Mouse (Mus musculus): Measurements from ENCODE around the gene Esm1.
A peak's percentile ranks its signal among the peaks of the same experiment; 100 is the strongest.

The Esm1 gene

GRCm38 (mm10) chr13:113209624-113210023, at the start of gene Esm1:
Gene Esm1 (plus strand): TSS chr13:113209659.
- no peak for DNase-seq (ENCODE audit: low spot score in 2 of 2)

DNA sequence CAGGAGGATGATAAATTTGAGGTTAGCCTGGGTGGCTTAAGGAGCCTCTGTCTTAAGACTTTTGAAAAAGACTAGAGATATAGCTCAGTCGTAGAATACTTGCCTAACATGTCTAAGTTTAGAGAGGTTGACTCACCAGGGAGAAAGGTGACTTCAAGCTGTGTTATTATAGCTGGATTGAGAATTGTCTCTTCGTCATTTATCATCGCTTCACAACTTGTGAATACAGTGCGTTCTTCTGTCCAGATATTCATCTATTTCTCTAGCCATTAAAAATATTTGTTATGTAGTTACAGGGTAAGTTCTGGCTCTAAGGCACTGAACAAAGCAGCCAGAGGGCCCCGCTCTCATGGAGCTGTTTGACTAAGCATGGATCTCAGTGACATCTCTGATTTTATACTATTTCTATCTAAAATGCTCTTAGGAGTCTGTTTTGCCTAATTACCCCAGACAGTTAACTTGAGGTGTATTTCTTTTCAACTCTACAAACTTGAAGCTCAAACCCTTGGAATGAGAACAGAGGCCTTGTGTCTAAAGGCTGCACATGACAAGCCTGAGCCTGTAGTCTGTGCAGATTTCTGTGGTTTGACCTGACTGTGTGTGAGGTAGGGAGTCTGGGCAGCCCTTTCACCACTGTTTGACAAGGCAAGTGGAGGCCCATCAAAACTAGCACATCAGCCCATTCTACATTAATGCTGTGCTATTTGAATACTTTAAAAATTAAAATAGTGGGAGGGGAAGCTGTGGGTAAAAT, 45.0 kb upstream of the Esm1 start:
- no peak for DNase-seq (ENCODE audit: low spot score in 2 of 2)

GRCm38 (mm10) chr13:113168018-113168534, 41.4 kb upstream of the Esm1 start:
- no peak for DNase-seq (ENCODE audit: low spot score in 2 of 2)

- DNase-seq (ENCODE audit: low spot score in 2 of 2), result no peak
Measured at GRCm38 (mm10) chr13:113170256-113170655, 39.2 kb upstream of the Esm1 start.

DNA sequence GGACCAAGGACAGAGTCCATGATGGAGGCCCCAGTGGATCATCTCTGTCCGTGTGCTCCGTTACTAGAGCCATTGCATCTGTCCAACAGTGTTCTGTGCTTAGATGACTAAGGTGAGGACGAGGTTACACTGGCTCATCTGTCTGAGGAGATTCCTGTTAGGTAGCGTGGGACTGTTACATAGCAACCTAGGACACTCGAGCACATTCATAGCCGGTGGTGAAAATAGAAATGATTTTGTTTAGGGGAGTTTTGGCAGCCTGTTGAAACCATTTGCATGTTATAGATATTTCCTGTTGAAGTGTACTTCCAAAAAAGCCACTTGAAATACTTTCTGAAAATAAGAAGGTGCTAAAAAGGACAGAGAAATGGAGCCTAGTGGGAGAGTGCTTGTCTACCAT, 35.3 kb upstream of the Esm1 start:
- no peak for DNase-seq (ENCODE audit: low spot score in 2 of 2)

DNA sequence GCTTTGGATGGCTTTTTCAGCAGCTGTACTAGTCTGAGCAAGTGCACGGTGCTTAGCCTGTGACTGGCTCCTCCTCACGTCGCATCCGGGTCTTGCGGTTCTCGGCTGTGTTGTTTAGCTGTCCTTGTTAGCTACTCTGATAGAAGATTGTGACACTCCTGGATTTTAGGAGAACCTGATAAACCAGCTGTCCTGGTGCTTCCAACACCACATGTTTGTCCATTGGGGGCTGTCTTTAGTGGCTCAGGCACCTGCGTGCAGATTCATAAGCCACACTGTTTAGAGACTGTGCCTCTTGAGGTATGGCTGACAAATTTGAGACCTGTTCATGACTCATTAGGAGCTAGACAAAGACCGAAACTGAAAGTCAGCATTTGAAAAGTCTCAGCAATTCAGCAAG, 26.1 kb upstream of the Esm1 start:
- DNase-seq (ENCODE audit: low spot score in 2 of 2), result no peak

DNA sequence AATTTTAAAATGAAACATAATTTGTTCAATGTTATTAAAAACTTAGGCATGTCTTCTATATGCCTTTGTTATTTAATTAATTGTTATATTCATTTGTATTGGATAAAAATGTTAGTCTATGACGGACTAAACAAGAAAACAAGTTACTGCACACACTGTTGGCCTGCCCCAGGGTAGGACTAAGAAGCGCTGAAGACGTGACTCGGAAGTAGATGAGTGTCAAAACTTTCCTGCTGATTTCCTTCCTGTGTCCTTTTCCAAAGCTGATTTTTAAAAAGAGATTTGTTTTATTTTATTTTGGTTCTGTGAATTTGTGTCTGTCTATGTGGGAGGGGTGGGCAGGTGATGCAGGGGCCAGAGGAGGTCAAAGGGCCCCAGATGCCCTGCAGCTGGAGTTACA, 25.7 kb upstream of the Esm1 start:
- no peak for DNase-seq (ENCODE audit: low spot score in 2 of 2)

DNA sequence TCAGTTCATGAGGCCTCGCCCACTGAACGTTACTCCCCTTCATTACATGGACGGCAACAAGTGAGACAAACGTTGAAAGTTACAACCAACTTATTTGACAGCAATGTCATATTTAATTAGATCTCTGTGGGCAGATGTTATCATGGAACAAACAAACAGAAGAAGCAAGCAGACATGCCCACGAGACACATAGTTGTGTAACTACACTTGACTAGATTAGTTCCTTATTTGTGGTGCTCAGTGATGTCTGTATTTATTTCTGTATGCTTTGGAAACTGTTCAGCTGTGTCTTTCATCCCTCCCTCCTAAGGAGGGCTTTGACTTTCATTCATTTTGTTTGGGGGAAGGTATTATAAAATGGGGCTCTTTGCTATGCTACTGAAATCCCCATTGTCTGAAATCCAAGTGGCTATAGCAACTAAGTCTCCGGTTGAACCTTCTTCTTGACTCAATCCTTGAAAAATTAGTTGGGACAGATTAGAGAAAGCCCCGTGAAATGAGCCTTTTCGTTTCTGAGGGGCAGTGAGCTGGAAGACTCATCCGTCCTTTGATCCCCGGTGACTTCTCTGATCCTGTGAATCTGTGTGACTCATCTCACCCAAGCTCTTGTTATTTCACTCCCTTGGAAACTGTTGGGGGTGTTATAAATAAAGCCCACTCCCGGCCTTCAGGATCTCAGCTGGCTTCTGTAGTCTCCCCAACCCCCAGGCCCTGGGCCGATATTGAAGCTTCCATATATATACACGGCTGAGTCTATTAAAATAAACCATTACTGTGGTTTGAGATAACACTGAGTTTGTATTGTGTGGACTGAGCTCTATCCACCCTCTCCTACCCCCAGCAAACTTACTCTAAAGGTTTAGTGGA, 12.4 kb upstream of the Esm1 start:
- no peak for DNase-seq (ENCODE audit: low spot score in 2 of 2)

- DNase-seq (ENCODE audit: low spot score in 2 of 2), result no peak
Measured at GRCm38 (mm10) chr13:113197872-113198502, 11.5 kb upstream of the Esm1 start.

GRCm38 (mm10) chr13:113199331-113199730, 10.1 kb upstream of the Esm1 start:
- DNase-seq (ENCODE audit: low spot score in 2 of 2), result no peak

- DNase-seq (ENCODE audit: low spot score in 2 of 2), result no peak
Measured at GRCm38 (mm10) chr13:113200726-113201125, 8.7 kb upstream of the Esm1 start.

- DNase-seq (ENCODE audit: low spot score in 2 of 2), result no peak
Measured at GRCm38 (mm10) chr13:113201631-113202030, 7.8 kb upstream of the Esm1 start.

DNA sequence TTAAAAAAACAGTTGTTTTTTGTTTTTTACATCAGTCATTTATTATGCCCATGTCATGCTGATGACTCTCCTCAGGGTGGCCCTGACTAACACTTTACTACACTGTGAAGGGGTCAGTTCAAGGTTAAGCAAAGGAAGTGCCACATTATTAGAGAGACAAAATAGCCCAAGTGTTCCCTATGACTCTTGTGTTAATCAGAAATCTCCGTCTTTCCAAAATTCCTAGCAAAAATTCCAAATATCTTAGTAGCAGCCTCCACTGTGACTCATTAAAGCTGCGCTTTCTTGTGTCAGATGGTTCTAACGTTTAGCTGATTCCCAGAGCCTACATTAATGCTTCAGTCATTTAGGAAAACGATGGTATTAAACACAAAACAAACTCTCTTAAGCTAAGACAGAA, 7.3 kb upstream of the Esm1 start:
- DNase-seq (ENCODE audit: low spot score in 2 of 2), result no peak

GRCm38 (mm10) chr13:113203146-113203545, 6.3 kb upstream of the Esm1 start:
- DNase-seq (ENCODE audit: low spot score in 2 of 2), result no peak

- no peak for DNase-seq (ENCODE audit: low spot score in 2 of 2)
Measured at GRCm38 (mm10) chr13:113205346-113205745, 4.1 kb upstream of the Esm1 start.

DNA sequence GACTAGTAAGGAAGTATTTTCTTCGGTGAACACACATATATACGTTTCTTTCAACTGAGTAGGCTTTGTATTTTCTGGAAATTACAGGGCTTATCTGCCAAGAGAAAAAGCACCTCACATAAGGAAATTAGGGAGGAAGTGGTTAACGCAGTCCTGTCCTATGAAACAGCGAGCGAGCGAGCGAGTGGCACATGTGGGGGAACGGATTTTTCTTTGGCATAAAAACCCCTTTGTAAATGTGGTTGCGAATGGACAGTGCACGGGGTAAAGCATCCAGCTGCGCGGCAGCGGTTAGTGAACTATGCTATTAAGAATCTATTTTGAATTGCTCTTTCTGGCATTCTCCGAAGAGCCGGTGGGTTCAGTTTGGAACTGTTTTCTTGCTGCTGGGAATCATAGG, 1.9 kb downstream of the Esm1 start:
- DNase-seq (ENCODE audit: low spot score in 2 of 2), result no peak

DNA sequence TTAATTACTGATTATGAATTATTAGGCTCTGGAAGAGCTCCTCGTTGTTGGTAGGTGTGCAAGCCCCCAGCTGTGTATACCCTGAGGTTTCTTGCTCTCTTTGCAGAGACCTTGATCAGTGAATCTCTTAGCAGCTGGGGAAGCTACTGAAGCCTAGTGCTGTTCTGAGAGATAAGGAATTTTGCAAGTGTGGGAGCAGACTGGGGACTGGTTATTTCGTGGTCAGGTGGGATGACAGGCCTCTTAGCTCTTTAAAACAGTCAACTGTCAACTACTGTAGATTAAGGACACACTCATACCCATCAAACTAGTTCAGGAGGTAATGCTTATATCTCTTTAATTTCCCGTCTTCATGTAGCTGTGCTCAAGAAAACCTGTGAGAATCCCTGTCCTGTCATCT, 2.9 kb downstream of the Esm1 start:
- DNase-seq (ENCODE audit: low spot score in 2 of 2), result no peak

DNA sequence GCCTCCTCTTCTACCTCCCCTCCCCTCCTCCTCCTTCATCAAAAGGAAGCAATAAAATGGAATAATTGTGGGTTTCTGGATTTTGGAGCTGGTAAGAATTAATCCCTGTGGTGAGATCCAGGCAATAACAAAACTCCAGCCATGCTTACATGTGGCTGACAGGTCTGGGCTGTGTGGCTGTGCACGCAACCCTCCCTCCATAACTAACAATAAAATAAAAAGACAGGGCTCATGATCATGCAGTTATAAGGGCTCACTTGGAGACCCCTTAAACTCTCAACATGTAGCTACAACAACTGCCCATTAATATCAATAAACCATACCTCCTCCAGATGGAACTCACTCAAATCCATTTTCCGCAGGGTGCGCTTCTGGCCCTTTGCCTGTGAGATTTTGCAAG, 4.4 kb downstream of the Esm1 start:
- no peak for DNase-seq (ENCODE audit: low spot score in 2 of 2)

- DNase-seq (ENCODE audit: low spot score in 2 of 2), result no peak
Measured at GRCm38 (mm10) chr13:113221851-113222250, 12.4 kb downstream of the Esm1 start.

DNA sequence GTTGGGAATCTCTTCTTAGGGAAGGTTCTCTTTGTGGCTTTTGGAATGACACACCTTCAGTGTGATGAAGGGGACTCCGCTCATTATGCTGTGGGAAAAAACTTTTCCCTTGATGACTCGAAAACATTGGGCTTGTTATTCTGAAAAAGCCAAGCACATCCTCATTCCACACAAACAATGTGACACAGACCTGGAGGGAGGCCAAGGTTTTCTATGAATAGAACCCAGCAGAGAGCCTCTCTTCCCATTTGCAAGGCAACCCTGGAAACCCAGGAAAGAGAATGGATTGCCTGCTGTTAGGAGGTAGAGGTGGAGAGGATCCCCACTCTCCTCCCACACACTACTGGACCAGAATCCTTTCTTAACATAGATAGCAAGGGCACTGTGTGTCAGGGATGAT, 14.6 kb downstream of the Esm1 start:
- DNase-seq (ENCODE audit: low spot score in 2 of 2), result peak; percentile 17 to 20

- peak in 1 of 2 experiments; percentile 35 for DNase-seq (ENCODE audit: low spot score in 2 of 2)
Measured at GRCm38 (mm10) chr13:113225811-113226210, 16.4 kb downstream of the Esm1 start, which contains the start of gene Gzmk. Gene Gzmk (minus strand): TSS chr13:113225908.

DNA sequence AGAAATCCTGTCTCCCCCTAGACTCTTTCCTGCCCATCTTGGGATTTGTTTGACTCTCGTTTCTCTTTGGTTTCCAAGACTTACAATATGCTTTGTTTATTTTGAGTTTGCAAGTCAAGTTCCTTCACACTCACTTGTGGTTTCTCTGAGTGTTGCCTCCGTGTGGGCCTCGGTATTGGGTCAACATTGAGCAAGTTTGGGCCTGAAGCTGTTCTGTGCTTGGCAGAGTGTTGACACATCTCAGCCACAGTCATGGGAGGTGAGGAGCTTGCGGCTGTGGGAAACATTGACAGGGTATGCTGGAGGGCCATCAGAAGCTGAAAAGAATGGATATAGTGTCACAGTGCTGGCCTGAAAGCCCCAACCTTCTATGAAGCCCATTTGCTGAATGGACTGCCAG, 17.6 kb downstream of the Esm1 start:
- DNase-seq (ENCODE audit: low spot score in 2 of 2), result no peak
